Mouse (Mus musculus) brain, embryonic 14.5 days (tissue): ENCODE measurements around the gene Thoc7.

Experiments
- CTCF ChIP-seq: fragments of 200-500 bp; IDR thresholded peaks from 2 replicates; pipeline ENCODE4 v1.5.1; 2012; ENCODE audit warnings: inconsistent platforms, mild to moderate bottlenecking, moderate library complexity, borderline replicate concordance; ENCODE audit not compliant: insufficient read depth, insufficient read length; ENCODE audit errors: extremely low read depth
- POLR2A ChIP-seq: fragments of 200-500 bp; IDR thresholded peaks from 2 replicates; pipeline ENCODE4 v1.6.1; 2012; ENCODE audit warnings: mild to moderate bottlenecking, inconsistent platforms, borderline replicate concordance; ENCODE audit not compliant: poor library complexity, insufficient read depth, insufficient read length, severe bottlenecking; ENCODE audit errors: extremely low read depth

- TF ChIP-seq CTCF (no peak), POLR2A (no peak)
Observed at GRCm38 (mm10) chr14:13961401-13962112, at the start of gene Thoc7, which contains the start of gene Atxn7.
